Mouse (Mus musculus): ENCODE data around the gene Zfp114. TPM values are rescaled to one million over a fixed set of nuclear protein-coding genes. Genes with fewer than 3 reads are reported as not detected.

The Zfp114 gene
- total and polyA plus RNA-seq, 3 experiments = not detected

DNA sequence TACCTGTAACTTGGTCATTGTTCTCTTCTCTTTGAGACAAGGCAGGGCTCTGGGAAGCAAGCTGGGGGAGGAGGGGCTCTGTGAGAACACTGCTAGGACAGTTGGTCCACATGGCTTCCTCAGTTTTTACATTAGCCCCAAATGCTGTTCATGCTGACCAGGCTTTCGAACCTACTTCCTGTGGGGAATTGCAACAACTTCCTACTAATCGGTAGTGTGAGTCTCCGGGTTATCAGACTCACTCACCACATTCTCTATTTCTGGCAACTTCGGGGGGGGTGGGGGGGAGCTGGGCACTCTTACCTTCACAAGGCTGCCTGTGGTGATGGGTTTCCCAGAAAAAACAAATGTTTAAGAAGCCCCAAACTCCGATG is 14.7 kb downstream of the Zfp114 start:
- no peaks in the 10 kb centered on the region for H3K4me1 ChIP-seq (ENCODE audit: control insufficient read depth in 1 of 2, insufficient read depth in 2 of 2, low read length in 2 of 2)
- H3K4me3 ChIP-seq (ENCODE audit: control insufficient read depth in 1 of 2, insufficient read depth in 1 of 2, low read depth in 2 of 2, low read length in 2 of 2) = no peak overlapping the region

DNA sequence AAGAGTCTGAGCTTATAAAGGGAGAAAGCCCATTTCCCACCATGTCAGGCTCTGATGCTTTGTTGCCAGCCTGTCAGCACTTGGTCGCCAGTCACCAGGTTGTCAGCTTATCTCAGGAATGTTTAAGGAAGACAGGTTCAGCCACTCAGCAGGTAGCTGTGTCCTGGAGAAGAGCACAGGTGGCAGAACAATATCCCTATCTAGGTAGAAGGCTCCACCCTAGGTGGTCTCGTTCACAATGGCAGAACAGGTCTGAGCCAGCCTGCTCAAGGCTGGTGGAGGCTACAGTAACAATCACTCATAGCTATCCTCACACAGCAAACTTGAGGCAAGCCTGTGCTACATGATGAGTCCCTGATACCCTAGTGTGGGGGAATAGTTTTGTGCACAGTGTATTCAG is 16.5 kb downstream of the Zfp114 start:
- Histone ChIP-seq H3K79me2 (ENCODE audit: control insufficient read depth, insufficient read depth, low read length, poor library complexity) (no peaks in the 10 kb centered on the region), H3K27me3 (ENCODE audit: control insufficient read depth in 1 of 2, insufficient read depth in 2 of 2, low read length in 2 of 2) (no peaks in the 10 kb centered on the region), H3K36me3 (ENCODE audit: control insufficient read depth in 1 of 2, insufficient read depth in 2 of 2, low read length in 2 of 2) (no peaks in the 10 kb centered on the region), H3K4me3 (ENCODE audit: control insufficient read depth in 1 of 2, insufficient read depth in 1 of 2, low read depth in 2 of 2, low read length in 2 of 2) (no peak overlapping the region), H3K9me3 (replicated peaks; ENCODE audit: insufficient read depth, low read length) (no peaks in the 10 kb centered on the region), H3K9ac (ENCODE audit: control insufficient read depth, low read depth, low read length, poor library complexity, severe bottlenecking) (no peak overlapping the region), H3K4me1 (ENCODE audit: control insufficient read depth in 1 of 2, insufficient read depth in 2 of 2, low read length in 2 of 2) (no peaks in the 10 kb centered on the region), H3K27ac (ENCODE audit: control insufficient read depth, low read depth, low read length) (no peak overlapping the region)
- TF ChIP-seq POLR2AphosphoS2 (IDR thresholded peaks at IDR 0.05; ENCODE audit: low read length) (no peak), MEF2A (IDR thresholded peaks at IDR 0.05; ENCODE audit: extremely low read depth, insufficient replicate concordance, low read depth, low read length, poor library complexity, severe bottlenecking) (no peak), MXI1 (IDR thresholded peaks at IDR 0.05; ENCODE audit: low read depth, low read length) (no peak), JUND (IDR thresholded peaks at IDR 0.05; ENCODE audit: low read depth, low read length) (no peak), MYB (IDR thresholded peaks at IDR 0.05; ENCODE audit: low read depth, low read length) (no peak), ZKSCAN1 (IDR thresholded peaks at IDR 0.05; ENCODE audit: low read depth, low read length) (no peak), RAD21 (IDR thresholded peaks at IDR 0.05; ENCODE audit: low read depth, low read length) (no peak), NELFE (IDR thresholded peaks at IDR 0.05; ENCODE audit: low read depth, low read length) (no peak), HCFC1 (IDR thresholded peaks at IDR 0.05; ENCODE audit: low read depth, low read length) (no peak), GABPA (IDR thresholded peaks at IDR 0.05; ENCODE audit: low read depth, low read length) (no peak)
- no peak for DNase-seq (ENCODE audit: low read depth, low spot score)

More for the DNA sequence above, 14.7 kb downstream of the Zfp114 start:
- no peak for DNase-seq (ENCODE audit: low read depth, low spot score)
- Histone ChIP-seq H3K9me3 (replicated peaks; ENCODE audit: insufficient read depth, low read length) (no peaks in the 10 kb centered on the region), H3K27ac (ENCODE audit: control insufficient read depth, low read depth, low read length) (no peak overlapping the region), H3K27me3 (ENCODE audit: control insufficient read depth in 1 of 2, insufficient read depth in 2 of 2, low read length in 2 of 2) (no peaks in the 10 kb centered on the region), H3K79me2 (ENCODE audit: control insufficient read depth, insufficient read depth, low read length, poor library complexity) (no peaks in the 10 kb centered on the region), H3K36me3 (ENCODE audit: control insufficient read depth in 1 of 2, insufficient read depth in 2 of 2, low read length in 2 of 2) (no peaks in the 10 kb centered on the region), H3K9ac (ENCODE audit: control insufficient read depth, low read depth, low read length, poor library complexity, severe bottlenecking) (no peak overlapping the region)
- TF ChIP-seq CHD1 (IDR thresholded peaks at IDR 0.05; ENCODE audit: low read depth, low read length) = no peak
- TF ChIP-seq GATA1 (IDR thresholded peaks at IDR 0.05; ENCODE audit: low read depth, low read length) = no peak
- TF ChIP-seq USF1 (IDR thresholded peaks at IDR 0.05; ENCODE audit: low read depth, low read length) = no peak
- no peak for TF ChIP-seq NRF1 (IDR thresholded peaks at IDR 0.05; ENCODE audit: insufficient read depth, low read depth, low read length, poor library complexity, severe bottlenecking)
- no peak for TF ChIP-seq NELFE (IDR thresholded peaks at IDR 0.05; ENCODE audit: low read depth, low read length)
- TF ChIP-seq GABPA (IDR thresholded peaks at IDR 0.05; ENCODE audit: low read depth, low read length) = no peak
- TF ChIP-seq POLR2A (IDR thresholded peaks at IDR 0.05; ENCODE audit: control insufficient read depth in 1 of 2, insufficient read depth in 1 of 2, low read depth in 1 of 2, low read length in 2 of 2, poor library complexity in 1 of 2) = no peak
- TF ChIP-seq E2F4 (IDR thresholded peaks at IDR 0.05; ENCODE audit: borderline replicate concordance, low read depth, low read length) = no peak

Measured in MEL (cell line).